Mouse (Mus musculus) heart, embryonic 14.5 days (tissue): ENCODE data around the gene Pou3f1. TPM values are rescaled to one million over a fixed set of nuclear protein-coding genes. Genes with fewer than 3 reads are reported as not detected.

Source experiments
- ATAC-seq: fragments of 200-750 bp; cut with Nextera tagmentation; 2 replicates; pipeline ENCODE4 v1.8.0; 2017; ENCODE audit warnings: low read depth, moderate TSS enrichment; ENCODE audit not compliant: insufficient number of reproducible peaks, insufficient read depth, low FRiP score
- H3K27ac ChIP-seq, 2 experiments: fragments of 200-500 bp in 1 of 2; fragments of 300-500 bp in 1 of 2; sonication (generic) in 1 of 2; replicated peaks in 1 of 2; 2 replicates each; pipeline ENCODE4 v1.5.1; 2012 to 2014; ENCODE audit warnings: low read depth in 2 of 2, low read length in 2 of 2, control low read depth in 1 of 2, mild to moderate bottlenecking in 1 of 2, mixed read lengths in 1 of 2; ENCODE audit not compliant: control insufficient read depth in 1 of 2, insufficient read depth in 1 of 2
- H3K27me3 ChIP-seq: fragments of 300-500 bp; sonication (generic); 2 replicates; pipeline ENCODE4 v1.6.1; 2014; ENCODE audit warnings: mild to moderate bottlenecking, low read length, control low read depth; ENCODE audit not compliant: control insufficient read depth, insufficient read depth
- H3K36me3 ChIP-seq: fragments of 300-500 bp; sonication (generic); 2 replicates; pipeline ENCODE4 v1.6.1; 2014; ENCODE audit warnings: mild to moderate bottlenecking, control low read depth, low read length, mixed read lengths; ENCODE audit not compliant: control insufficient read depth, insufficient read depth
- H3K4me1 ChIP-seq, 2 experiments: fragments of 200-500 bp in 1 of 2; fragments of 300-500 bp in 1 of 2; sonication (generic) in 1 of 2; 2 replicates each; pipeline ENCODE4 v1.6.1; 2012 to 2014; ENCODE audit warnings: low read length in 2 of 2, control low read depth in 1 of 2, mixed read lengths in 1 of 2; ENCODE audit not compliant: control insufficient read depth in 2 of 2, insufficient read depth in 2 of 2
- H3K4me2 ChIP-seq: fragments of 300-500 bp; sonication (generic); 2 replicates; pipeline ENCODE4 v1.6.1; 2014; ENCODE audit warnings: mild to moderate bottlenecking, low read length
- H3K4me3 ChIP-seq, 2 experiments: fragments of 200-500 bp in 1 of 2; fragments of 300-500 bp in 1 of 2; sonication (generic) in 1 of 2; 2 replicates each; pipeline ENCODE4 v1.5.1; 2012 to 2014; ENCODE audit warnings: low read length in 2 of 2, mild to moderate bottlenecking in 2 of 2, control low read depth in 1 of 2, low read depth in 1 of 2, moderate library complexity in 1 of 2; ENCODE audit not compliant: control insufficient read depth in 1 of 2, insufficient read depth in 1 of 2
- H3K9ac ChIP-seq: fragments of 300-500 bp; sonication (generic); 2 replicates; pipeline ENCODE4 v1.6.1; 2014; ENCODE audit warnings: mild to moderate bottlenecking, low read length
- H3K9me3 ChIP-seq: fragments of 300-500 bp; sonication (generic); 2 replicates; pipeline ENCODE4 v1.6.1; 2016; ENCODE audit warnings: low read length, control low read depth; ENCODE audit not compliant: control insufficient read depth
- WGBS: fragments of 180-500 bp; shearing (Covaris S2); extraction: QIAGEN DNeasy Blood & Tissue Kit; methylation state at CpG from one replicate; pipeline ENCODE4 v1.1.7; 2014; 5-methylcytosine and 5-hydroxymethylcytosine counted together
- polyA plus RNA-seq: library from polyadenylated mRNA; unstranded; fragments of >200 nt; fragmentation: Nextera tagmentation; extraction: Ambion mirVana; gene quantifications from 2 replicates; pipeline ENCODE4 v1.2.1, GENCODE M21; 2014

Pou3f1 gene
- polyA plus RNA-seq, 1 experiment from 2014 or later: 0.19 TPM

- ATAC-seq: 0 out of 2 replicates have a peak, but pooled peaks have one; percentile 23
- under 1% methylated on average over 22 of the region's 22 CpGs for WGBS
- peak overlapping the region; percentile 90 for H3K9ac ChIP-seq
- H3K4me1 ChIP-seq: peaks cover 33 to 50% of the 10 kb centered on the region in 2 experiments
- peak overlapping the region; percentile 84 for H3K4me2 ChIP-seq
- H3K36me3 ChIP-seq: peaks cover 9% of the 10 kb centered on the region; the same call in 1 of the 2 replicates
- peak overlapping the region; percentile 70 to 76 for H3K4me3 ChIP-seq
- no peaks in the 10 kb centered on the region for H3K9me3 ChIP-seq
- no peaks in the 10 kb centered on the region for H3K27me3 ChIP-seq
- peak overlapping the region; percentile 50 to 74 for H3K27ac ChIP-seq
Measured at GRCm38 (mm10) chr4:124701052-124701845, 44.6 kb downstream of the Pou3f1 start.

GRCm38 (mm10) chr4:124701916-124702315 is 45.3 kb downstream of the Pou3f1 start:
- Histone ChIP-seq H3K4me2 (peak overlapping the region; percentile 84), H3K36me3 (peaks cover 16% of the 10 kb centered on the region; the same call in 1 of the 2 replicates), H3K4me3 (peak overlapping the region; percentile 70 to 76), H3K4me1 (peaks cover 33 to 50% of the 10 kb centered on the region in 2 experiments), H3K9ac (peak overlapping the region; percentile 90), H3K27me3 (no peaks in the 10 kb centered on the region), H3K27ac (peak overlapping the region; percentile 50 to 74), H3K9me3 (no peaks in the 10 kb centered on the region)
- WGBS: 43% methylated on average over 5 of the region's 5 CpGs
- ATAC-seq: no peak

- Histone ChIP-seq H3K4me2 (peak overlapping the region; percentile 49), H3K36me3 (peaks cover 22% of the 10 kb centered on the region), H3K4me1 (peaks cover 35 to 52% of the 10 kb centered on the region in 2 experiments), H3K27me3 (no peaks in the 10 kb centered on the region), H3K4me3 (no peak overlapping the region), H3K27ac (peak overlapping the region; percentile 84 to 90), H3K9ac (0 out of 2 replicates have a peak overlapping the region, but pooled peaks have one; percentile 36), H3K9me3 (no peaks in the 10 kb centered on the region)
- ATAC-seq: no peak
- 27% methylated on average over 2 of the region's 2 CpGs for WGBS
Measured at GRCm38 (mm10) chr4:124703406-124703805, 46.8 kb downstream of the Pou3f1 start.

- H3K27ac ChIP-seq: peak overlapping the region; percentile 84 to 90
- H3K4me1 ChIP-seq: peaks cover 36 to 58% of the 10 kb centered on the region in 2 experiments
- H3K4me3 ChIP-seq: peak overlapping the region in 1 of 2 experiments; percentile 5; a peak in 1 of 4 replicates
- 17% methylated on average over 6 of the region's 6 CpGs for WGBS
- ATAC-seq: no peak
- peak overlapping the region; percentile 58; the same call in 1 of the 2 replicates for H3K9ac ChIP-seq
- H3K27me3 ChIP-seq: no peaks in the 10 kb centered on the region
- peak overlapping the region; percentile 49 for H3K4me2 ChIP-seq
- no peaks in the 10 kb centered on the region for H3K9me3 ChIP-seq
- H3K36me3 ChIP-seq: peaks cover 22% of the 10 kb centered on the region
Measured at GRCm38 (mm10) chr4:124703881-124704796, 47.5 kb downstream of the Pou3f1 start.

- peak overlapping the region; percentile 84 to 90 for H3K27ac ChIP-seq
- WGBS: 20% methylated on average over 11 of the region's 11 CpGs
- H3K4me3 ChIP-seq: peak overlapping the region in 1 of 2 experiments; percentile 5; a peak in 1 of 4 replicates
- ATAC-seq: no peak
- H3K9me3 ChIP-seq: no peaks in the 10 kb centered on the region
- H3K36me3 ChIP-seq: peaks cover 22% of the 10 kb centered on the region
- no peaks in the 10 kb centered on the region for H3K27me3 ChIP-seq
- peaks cover 38 to 61% of the 10 kb centered on the region in 2 experiments for H3K4me1 ChIP-seq
- peak overlapping the region; percentile 58; the same call in 1 of the 2 replicates for H3K9ac ChIP-seq
- H3K4me2 ChIP-seq: peak overlapping the region; percentile 49
Measured at GRCm38 (mm10) chr4:124704797-124705474, 48.3 kb downstream of the Pou3f1 start.

- Histone ChIP-seq H3K9me3 (no peaks in the 10 kb centered on the region), H3K4me3 (no peak overlapping the region), H3K36me3 (peaks cover 22% of the 10 kb centered on the region), H3K27me3 (no peaks in the 10 kb centered on the region), H3K4me1 (peaks cover 39 to 69% of the 10 kb centered on the region in 2 experiments), H3K4me2 (peak overlapping the region; percentile 34), H3K27ac (peak overlapping the region; percentile 62 to 90; a peak in 3 of 4 replicates), H3K9ac (no peak overlapping the region; the same call in 1 of the 2 replicates)
- no peak for ATAC-seq
- WGBS: 76% methylated on average over 23 of the region's 23 CpGs
Measured at GRCm38 (mm10) chr4:124705661-124706269, 49.2 kb downstream of the Pou3f1 start.
